Mouse (Mus musculus) forebrain, embryonic 11.5 days (tissue): ENCODE measurements at regions not wholly inside any gene's neighbourhood (a gene's known extent, or its start where the extent isn't known, plus 50 kb on each side); places are given as distances from the start of the nearest gene placed in this dataset.
A peak's percentile ranks its signal among the peaks of the same experiment; 100 is the strongest.

ENCODE experiments used
- ATAC-seq: fragments of 200-750 bp; cut with Nextera tagmentation; replicated peaks from 2 replicates; pipeline ENCODE4 v1.8.0; 2017; ENCODE audit warnings: moderate TSS enrichment; ENCODE audit not compliant: low FRiP score
- DNase-seq: peaks from one replicate; pipeline ENCODE4 v3.0.0-alpha.2; 2017; ENCODE audit warnings: low spot score
- H3K27ac ChIP-seq: fragments of 300-500 bp; sonication (generic); 2 replicates; pipeline ENCODE4 v1.5.1; 2014; ENCODE audit warnings: low read depth, low read length
- H3K27me3 ChIP-seq: fragments of 300-500 bp; sonication (generic); 2 replicates; pipeline ENCODE4 v1.6.1; 2014; ENCODE audit warnings: mild to moderate bottlenecking, low read length, mixed read lengths; ENCODE audit not compliant: control insufficient read depth, insufficient read depth
- H3K36me3 ChIP-seq: fragments of 300-500 bp; sonication (generic); 2 replicates; pipeline ENCODE4 v1.6.1; 2014; ENCODE audit warnings: mild to moderate bottlenecking, low read length, moderate library complexity, mixed read lengths; ENCODE audit not compliant: control insufficient read depth, insufficient read depth
- H3K4me1 ChIP-seq: fragments of 300-500 bp; sonication (generic); replicated peaks from 2 replicates; pipeline ENCODE4 v1.6.1; 2014; ENCODE audit warnings: low read length, mixed read lengths; ENCODE audit not compliant: control insufficient read depth, insufficient read depth
- H3K4me2 ChIP-seq: fragments of 300-500 bp; sonication (generic); 2 replicates; pipeline ENCODE4 v1.6.1; 2014; ENCODE audit warnings: low read depth, mild to moderate bottlenecking, low read length, moderate library complexity, mixed read lengths; ENCODE audit not compliant: severe bottlenecking
- H3K4me3 ChIP-seq: fragments of 300-500 bp; sonication (generic); 2 replicates; pipeline ENCODE4 v1.5.1; 2014; ENCODE audit warnings: low read depth, low read length
- H3K9ac ChIP-seq: fragments of 300-500 bp; sonication (generic); 2 replicates; pipeline ENCODE4 v1.6.1; 2014; ENCODE audit warnings: low read length
- H3K9me3 ChIP-seq: fragments of 300-500 bp; sonication (generic); 2 replicates; pipeline ENCODE4 v1.6.1; 2016; ENCODE audit warnings: low read length, mixed read lengths; ENCODE audit not compliant: control insufficient read depth
- WGBS: fragments of 180-500 bp; shearing (Covaris S2); extraction: QIAGEN DNeasy Blood & Tissue Kit; methylation state at CpG from one replicate; pipeline ENCODE4 v1.1.7; 2014; 5-methylcytosine and 5-hydroxymethylcytosine counted together

DNA sequence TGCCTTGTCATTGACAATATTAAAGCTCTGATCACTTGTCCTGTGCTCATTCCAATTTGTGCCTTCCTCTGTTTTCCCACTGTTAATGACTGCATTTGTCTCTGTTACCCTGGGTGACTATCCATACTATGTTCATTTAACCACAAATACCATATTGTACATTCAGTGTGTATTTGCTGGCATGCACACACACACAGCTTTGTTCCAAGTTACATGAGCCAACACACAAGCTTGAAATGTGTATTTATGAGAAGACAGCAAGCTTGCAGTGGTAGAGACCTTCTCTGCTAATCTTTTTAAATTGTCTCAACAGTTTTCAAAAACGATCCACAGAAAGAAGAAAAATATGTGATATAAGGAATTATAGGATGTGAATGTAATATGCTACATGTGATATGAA, 193.8 kb upstream of the Ptprk start:
- Histone ChIP-seq H3K4me3 (no peak overlapping the region), H3K9me3 (no peaks in the 10 kb centered on the region), H3K27ac (no peak overlapping the region), H3K4me1 (no peaks in the 10 kb centered on the region), H3K9ac (no peak overlapping the region), H3K4me2 (no peak overlapping the region), H3K36me3 (no peaks in the 10 kb centered on the region), H3K27me3 (no peaks in the 10 kb centered on the region)
- DNase-seq = no peak
- no peak for ATAC-seq
- WGBS = 88% methylated on average over 1 of the region's 1 CpGs

DNA sequence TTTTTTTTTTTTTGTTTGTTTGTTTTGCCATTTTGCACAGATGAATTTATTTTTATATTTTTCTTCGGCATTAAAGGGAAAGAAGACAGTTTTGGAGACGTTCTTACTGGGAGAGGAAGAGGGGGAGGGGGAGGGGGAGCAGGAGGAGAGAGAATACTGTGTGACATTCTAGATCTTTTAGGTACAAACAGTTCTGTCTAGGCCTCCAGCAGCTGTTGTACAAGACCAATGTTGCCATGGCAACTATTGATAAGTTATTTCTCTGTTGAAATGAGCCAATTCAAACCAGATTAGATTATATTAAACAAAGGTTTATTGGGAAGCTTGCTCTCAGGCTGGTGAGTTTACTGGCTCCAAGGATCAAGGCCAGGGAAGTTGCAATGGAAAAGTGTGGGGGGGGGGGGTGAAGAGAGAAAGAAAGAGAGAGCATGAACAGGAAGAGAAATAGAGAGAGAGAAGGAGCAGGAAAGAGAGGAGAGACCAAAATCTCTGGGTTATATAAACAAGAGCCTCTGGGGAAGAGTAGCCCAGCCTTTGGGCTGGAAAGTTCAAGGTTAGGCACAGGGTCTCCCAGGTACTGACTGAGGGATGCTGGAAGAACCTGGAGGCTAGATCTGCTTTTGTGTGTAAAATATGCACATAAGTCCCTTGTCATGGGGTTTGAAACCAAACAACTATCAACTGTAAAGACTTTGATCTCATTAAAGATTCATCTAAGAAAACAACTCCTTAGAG, 182.7 kb upstream of the Ptprk start:
- H3K27me3 ChIP-seq = no peaks in the 10 kb centered on the region
- H3K27ac ChIP-seq = no peak overlapping the region
- no peak overlapping the region for H3K4me3 ChIP-seq
- WGBS = 25% methylated on average over 2 of the region's 2 CpGs
- H3K4me1 ChIP-seq = no peaks in the 10 kb centered on the region
- H3K9me3 ChIP-seq = no peaks in the 10 kb centered on the region
- H3K4me2 ChIP-seq = no peak overlapping the region
- H3K9ac ChIP-seq = no peak overlapping the region
- no peaks in the 10 kb centered on the region for H3K36me3 ChIP-seq
- DNase-seq = no peak
- peak; percentile 87 for ATAC-seq

DNA sequence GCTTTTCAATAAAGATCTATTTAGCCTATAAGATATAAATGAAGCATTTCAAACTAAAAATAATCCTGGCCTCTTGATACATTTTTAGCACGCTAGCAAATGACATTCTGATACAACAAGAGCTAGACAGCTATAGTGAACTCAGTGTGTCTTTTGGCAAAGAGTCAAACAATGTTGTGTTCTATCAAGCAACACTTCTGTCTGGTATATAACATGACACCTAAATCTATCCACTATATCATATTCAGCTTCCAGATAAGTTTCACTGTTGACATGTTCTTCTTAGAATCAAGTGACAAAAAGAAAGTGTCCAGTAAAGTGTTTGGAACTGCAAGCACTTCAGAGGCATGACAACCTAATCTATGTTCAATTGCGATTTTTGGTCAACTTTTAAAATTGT, 158.2 kb upstream of the Ptprk start:
- WGBS = 87% methylated on average over 2 of the region's 2 CpGs
- no peak overlapping the region for H3K4me3 ChIP-seq
- no peak for DNase-seq

DNA sequence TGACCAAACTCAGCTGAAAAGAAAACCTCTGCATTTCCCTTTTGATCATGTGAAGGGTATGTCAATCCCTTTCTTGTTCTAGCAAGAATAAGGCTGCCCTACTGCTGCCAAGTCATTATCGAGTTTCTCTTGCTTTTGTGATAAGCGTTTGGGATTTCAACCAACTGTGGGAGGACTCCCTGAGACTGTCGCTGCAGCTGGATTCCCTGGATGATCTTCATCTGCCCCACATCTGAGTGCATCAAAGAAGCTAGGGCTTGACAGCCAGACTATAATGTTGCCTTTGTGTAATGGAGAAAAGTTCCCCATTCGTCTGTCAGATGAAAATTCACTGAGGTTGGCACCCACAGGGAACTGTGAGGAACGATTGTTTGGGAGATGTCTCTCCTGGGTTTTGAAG, 147.4 kb upstream of the Ptprk start:
- Histone ChIP-seq H3K27ac (no peak overlapping the region), H3K36me3 (no peaks in the 10 kb centered on the region), H3K4me3 (no peak overlapping the region), H3K27me3 (no peaks in the 10 kb centered on the region), H3K9me3 (no peaks in the 10 kb centered on the region), H3K4me1 (no peaks in the 10 kb centered on the region), H3K9ac (no peak overlapping the region), H3K4me2 (no peak overlapping the region)
- WGBS = 47% methylated on average over 5 of the region's 5 CpGs
- no peak for ATAC-seq
- no peak for DNase-seq

More for the DNA sequence above, 158.2 kb upstream of the Ptprk start:
- no peak for ATAC-seq
- Histone ChIP-seq H3K9me3 (no peaks in the 10 kb centered on the region), H3K27ac (no peak overlapping the region), H3K4me1 (no peaks in the 10 kb centered on the region), H3K27me3 (no peaks in the 10 kb centered on the region), H3K36me3 (no peaks in the 10 kb centered on the region), H3K9ac (no peak overlapping the region), H3K4me2 (no peak overlapping the region)

DNA sequence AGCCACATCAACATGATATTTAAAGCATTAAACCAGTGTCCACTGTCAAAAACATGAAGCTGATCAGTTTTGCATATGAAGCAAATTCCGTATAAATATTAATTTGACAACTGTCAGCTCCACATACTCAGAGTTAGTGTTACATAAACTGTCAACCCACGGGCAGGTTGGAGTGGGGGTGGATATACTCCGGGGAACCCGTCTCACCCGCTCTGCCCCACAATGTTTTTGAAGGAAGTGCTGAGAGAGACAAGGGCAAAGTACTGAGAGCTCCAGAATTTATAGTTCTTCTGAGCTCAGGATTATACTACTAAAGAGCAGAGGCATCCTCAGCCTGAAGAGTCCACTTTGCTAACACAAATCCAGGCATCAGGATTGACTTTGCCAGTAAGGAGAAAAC, 132.5 kb upstream of the Ptprk start:
- no peaks in the 10 kb centered on the region for H3K36me3 ChIP-seq
- H3K4me2 ChIP-seq = no peak overlapping the region
- DNase-seq (no peak), ATAC-seq (no peak)
- H3K9ac ChIP-seq = no peak overlapping the region
- no peak overlapping the region for H3K4me3 ChIP-seq
- no peaks in the 10 kb centered on the region for H3K27me3 ChIP-seq
- no peaks in the 10 kb centered on the region for H3K4me1 ChIP-seq
- WGBS = 91% methylated on average over 5 of the region's 5 CpGs
- no peaks in the 10 kb centered on the region for H3K9me3 ChIP-seq
- no peak overlapping the region for H3K27ac ChIP-seq

DNA sequence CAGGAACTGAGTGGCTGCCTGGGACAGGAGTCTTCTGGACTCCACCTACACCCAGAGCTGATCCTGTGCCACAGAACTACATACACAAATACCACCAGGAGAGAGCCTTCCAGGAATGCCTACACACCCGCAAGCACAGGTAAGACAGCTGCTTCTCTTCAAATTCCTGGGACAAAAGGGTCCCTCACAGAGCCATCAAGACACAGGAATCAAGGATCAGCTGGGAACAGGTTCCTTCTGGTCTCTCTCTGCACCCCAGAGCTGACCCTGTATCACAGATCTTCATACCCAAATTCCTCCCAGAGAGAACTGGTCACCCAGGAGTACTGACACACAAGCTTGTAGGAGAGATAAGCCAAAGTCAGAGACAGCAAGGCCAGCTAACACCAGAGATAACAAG, 125.5 kb upstream of the Ptprk start:
- WGBS = 100% methylated on average over 1 of the region's 1 CpGs
- no peak for DNase-seq
- no peaks in the 10 kb centered on the region for H3K4me1 ChIP-seq
- no peak for ATAC-seq
- no peak overlapping the region for H3K27ac ChIP-seq
- no peak overlapping the region for H3K4me3 ChIP-seq
- H3K4me2 ChIP-seq = no peak overlapping the region
- H3K27me3 ChIP-seq = no peaks in the 10 kb centered on the region
- H3K9me3 ChIP-seq = no peaks in the 10 kb centered on the region
- no peak overlapping the region for H3K9ac ChIP-seq
- no peaks in the 10 kb centered on the region for H3K36me3 ChIP-seq

DNA sequence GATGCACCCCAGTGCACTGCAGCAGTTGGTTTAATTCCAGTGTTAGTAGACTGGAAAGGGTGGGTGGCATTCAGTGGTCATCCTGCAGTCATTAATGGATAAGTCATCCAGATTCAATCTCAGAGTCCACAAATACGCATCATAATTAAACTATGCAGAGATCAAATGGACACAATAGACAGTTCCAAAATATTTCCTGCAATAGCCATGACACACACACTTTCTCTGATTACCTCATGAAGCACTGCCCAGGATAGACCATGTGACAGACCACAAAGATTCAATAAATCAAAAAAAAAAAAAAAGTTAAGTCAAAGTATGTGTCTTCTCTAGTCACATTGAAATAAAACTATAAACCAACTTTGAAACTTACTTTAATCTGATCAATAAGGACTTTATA, 106.4 kb upstream of the Ptprk start:
- Histone ChIP-seq H3K36me3 (no peaks in the 10 kb centered on the region), H3K4me3 (no peak overlapping the region), H3K9me3 (no peaks in the 10 kb centered on the region), H3K4me2 (no peak overlapping the region), H3K27me3 (no peaks in the 10 kb centered on the region), H3K27ac (no peak overlapping the region), H3K9ac (no peak overlapping the region), H3K4me1 (no peaks in the 10 kb centered on the region)
- no peak for DNase-seq
- ATAC-seq = no peak
- WGBS = 89% methylated on average over 1 of the region's 1 CpGs

DNA sequence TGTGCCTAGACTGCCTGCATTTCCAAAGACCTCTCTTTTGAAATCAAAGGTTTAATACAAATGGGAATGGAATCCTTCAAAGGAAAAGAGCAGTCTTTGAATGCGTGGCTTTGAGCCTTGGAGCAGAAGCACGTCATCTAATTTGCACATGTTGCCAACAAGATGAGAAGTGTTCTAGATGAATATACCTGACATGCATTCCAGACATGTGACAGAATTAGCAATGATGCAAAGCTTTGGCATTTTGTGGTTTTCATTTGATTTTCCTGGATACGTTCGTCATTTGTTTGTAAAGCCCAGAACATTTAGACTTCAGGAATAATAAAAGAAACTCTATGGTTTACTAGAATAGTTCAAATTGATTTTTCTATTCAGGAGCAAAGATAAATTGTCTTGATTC, 90.6 kb upstream of the Ptprk start:
- Histone ChIP-seq H3K9me3 (no peaks in the 10 kb centered on the region), H3K27me3 (no peaks in the 10 kb centered on the region), H3K9ac (no peak overlapping the region), H3K4me1 (no peaks in the 10 kb centered on the region), H3K36me3 (no peaks in the 10 kb centered on the region), H3K27ac (no peak overlapping the region), H3K4me2 (no peak overlapping the region), H3K4me3 (no peak overlapping the region)
- WGBS = 89% methylated on average over 4 of the region's 4 CpGs
- no peak for DNase-seq
- ATAC-seq = no peak

DNA sequence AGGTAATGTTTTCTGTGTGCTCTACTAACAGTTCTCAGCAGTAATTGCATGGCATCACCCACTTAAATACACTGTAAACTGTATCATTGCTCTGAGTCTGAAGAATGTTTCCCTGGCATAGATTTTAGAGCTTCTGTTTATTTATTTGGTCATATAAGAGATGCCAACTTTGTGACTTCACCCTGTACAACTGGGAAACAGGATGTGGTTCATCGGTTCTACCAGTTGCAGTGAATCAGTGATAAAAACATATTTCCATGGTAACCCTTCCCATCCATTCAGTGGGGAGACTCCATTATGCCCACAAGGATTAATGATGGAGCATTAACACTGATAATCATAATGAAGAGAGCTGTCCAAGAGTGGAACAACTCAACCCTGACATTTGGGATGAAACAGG, 89.6 kb upstream of the Ptprk start:
- Histone ChIP-seq H3K9ac (no peak overlapping the region), H3K27ac (no peak overlapping the region), H3K4me2 (no peak overlapping the region), H3K4me1 (no peaks in the 10 kb centered on the region), H3K36me3 (no peaks in the 10 kb centered on the region), H3K27me3 (no peaks in the 10 kb centered on the region), H3K4me3 (no peak overlapping the region), H3K9me3 (no peaks in the 10 kb centered on the region)
- ATAC-seq = no peak
- 81% methylated on average over 1 of the region's 1 CpGs for WGBS
- no peak for DNase-seq
